Mouse (Mus musculus) v-Abl transformed pro-B cells (cell line): ENCODE results near the gene Fam122c.

Source experiments
- in situ Hi-C, 2 experiments: fragments of 400-800 bp; cut with MboI; formaldehyde crosslinking; loops; one replicate each; pipeline ENCODE4 v1.15.1; 2025; ENCODE audit not compliant: unreplicated experiment in 2 of 2

Fam122c gene

GRCm38 (mm10) chrX:53364668-53365383, 91.6 kb downstream of the Fam122c start:
- in situ Hi-C loops: loop anchor here in 1 of 2 experiments (25.0 kb wide), 2 partner anchors 353 to 422 kb away; partner anchors contain the start of genes Xlr and Zfp36l3

- in situ Hi-C loops: loop anchor here in 1 of 2 experiments (25.0 kb wide), 2 partner anchors 357 to 418 kb away; partner anchors contain the start of genes Xlr and Zfp36l3
These were observed 96.5 kb downstream of the Fam122c start for GRCm38 (mm10) chrX:53369534-53370365.

GRCm38 (mm10) chrX:53370366-53370740, 97.1 kb downstream of the Fam122c start, which contains the start of gene Mospd1:
TSS of gene Mospd1 (minus strand) at chrX:53370502.
- in situ Hi-C loops: loop anchor here in 1 of 2 experiments (25.0 kb wide), 2 partner anchors 358 to 417 kb away; partner anchors contain the start of genes Xlr and Zfp36l3
